Mouse (Mus musculus) ovary, postnatal 10 days (tissue): ENCODE data around the gene Gm20388.
"Not testable (repeated sequence)": the region's sequence is repeated elsewhere in the genome, so short reads cannot be mapped to it uniquely, and the experiment has no call there.

Experiments used
- DNase-seq: peaks from one replicate; pipeline ENCODE4 v3.0.0; 2022; ENCODE audit warnings: low spot score

The Gm20388 gene

DNA sequence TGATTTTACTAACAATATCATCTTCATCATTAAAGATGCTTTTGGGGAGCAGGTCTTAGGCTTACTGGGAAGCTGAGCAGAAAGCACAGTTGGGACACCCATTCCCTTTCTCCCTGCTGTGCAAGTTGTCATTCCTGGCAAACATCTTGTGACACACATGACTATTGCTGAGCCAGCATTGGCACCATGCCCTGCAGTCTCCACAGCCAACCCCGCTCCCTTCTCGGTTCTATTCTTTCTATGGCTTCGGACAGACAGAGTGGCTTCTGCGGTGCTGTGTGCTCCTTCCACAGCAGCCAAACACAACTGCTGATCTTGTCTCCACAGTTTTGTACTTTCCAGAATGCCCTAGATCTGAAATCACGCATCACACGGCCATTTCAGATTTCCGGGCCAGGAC lies 1397.1 kb downstream of the Gm20388 start:
- no peak for DNase-seq

DNA sequence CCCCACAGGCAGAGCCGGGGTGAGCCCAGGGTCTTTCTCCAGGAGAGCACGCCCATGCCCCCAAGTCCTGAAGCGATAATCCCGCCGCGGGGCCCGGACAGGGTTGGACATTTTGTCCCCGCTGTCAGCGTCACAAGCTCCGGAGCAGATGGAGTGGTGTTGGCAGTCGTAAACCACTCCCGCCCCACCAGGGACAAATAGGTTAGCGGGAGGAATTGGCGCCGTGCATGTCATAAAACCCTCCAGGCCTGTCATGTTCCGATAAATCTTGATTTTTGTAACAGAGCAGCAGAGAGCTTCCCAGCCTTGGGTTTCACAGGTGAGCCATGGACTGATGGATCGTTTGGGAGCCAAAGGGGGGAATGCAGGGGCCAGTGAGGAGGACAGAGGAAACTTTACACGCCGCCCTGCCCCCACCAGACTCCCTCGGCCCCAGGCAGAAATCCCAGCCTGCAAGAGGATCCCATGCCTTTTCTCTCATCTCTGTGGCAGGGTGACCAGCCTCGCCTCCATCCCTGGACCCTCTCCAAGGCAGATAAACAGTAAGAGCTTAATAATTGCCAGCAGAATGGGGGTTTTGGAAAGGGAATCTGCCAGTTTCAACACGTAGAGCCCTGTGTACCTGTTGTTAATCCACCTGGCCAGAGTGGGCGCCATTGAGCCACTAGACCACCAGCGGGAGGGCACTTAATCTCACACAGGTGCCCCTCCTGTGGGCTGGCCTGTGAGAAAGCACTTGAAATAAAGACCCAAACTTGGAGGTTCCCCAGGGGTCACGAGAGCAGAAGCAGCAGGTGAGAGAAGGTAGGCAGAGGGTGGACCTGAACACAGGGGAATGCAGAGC lies 1400.6 kb downstream of the Gm20388 start:
- DNase-seq, result no peak

DNA sequence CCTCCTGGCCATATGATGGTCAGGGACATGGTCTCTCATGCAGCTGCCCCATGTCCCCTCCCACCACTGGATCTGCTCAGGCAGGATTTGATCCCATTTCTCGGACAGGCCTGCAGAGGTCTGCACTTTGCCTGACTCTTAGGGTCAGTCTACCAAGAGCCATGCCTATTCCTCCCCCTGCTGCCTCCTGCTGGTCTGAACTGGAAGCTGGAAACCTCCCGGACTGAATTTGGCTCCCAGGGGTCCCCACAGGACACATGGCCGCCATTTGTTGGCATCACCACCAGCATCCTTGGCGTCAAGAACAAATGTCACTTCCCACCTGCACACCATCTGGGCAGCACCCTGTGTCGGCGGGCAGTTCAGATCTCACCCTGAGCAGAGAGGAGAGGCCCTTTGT lies 1402.8 kb downstream of the Gm20388 start:
- DNase-seq, result no peak

DNA sequence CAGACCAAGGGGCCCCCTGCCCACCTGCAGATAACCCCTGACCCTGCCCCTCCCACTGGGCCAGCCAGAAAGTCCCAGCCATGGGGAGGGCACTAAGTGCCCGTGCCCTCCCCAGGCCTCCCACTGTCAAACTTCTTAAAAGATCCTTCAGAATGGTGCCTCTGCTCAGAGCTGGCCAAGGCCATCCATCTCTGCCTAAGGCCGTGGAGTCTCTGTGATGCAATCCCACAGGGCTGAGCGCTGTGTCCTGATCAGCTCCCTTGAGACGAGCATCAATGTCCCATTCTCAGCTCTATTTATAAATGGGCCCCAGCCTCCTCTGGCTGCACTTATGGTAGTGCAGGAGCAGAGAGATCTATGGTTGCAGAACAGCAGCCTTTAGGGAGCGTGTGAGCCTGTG lies 1403.4 kb downstream of the Gm20388 start:
- no peak for DNase-seq

DNA sequence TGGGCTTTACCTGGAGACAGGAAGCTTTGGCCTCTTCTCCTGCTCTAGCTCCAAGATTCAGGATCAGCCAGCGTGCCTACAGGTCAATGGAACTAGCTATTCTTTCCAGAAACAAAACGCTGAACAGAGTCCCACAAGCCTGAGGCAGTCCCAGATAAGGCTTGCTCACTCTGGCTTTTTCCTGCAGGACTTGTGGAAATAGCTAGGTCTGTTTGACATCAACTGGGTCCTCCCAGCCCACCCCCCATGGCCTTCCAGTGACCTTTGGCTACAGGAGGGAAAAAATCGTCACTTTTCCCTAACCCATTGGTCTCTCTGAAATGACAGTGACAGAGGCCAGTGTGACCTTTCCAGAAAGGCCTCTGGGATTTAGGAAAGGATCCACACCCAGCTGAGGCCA lies 1404.9 kb downstream of the Gm20388 start:
- no peak for DNase-seq

DNA sequence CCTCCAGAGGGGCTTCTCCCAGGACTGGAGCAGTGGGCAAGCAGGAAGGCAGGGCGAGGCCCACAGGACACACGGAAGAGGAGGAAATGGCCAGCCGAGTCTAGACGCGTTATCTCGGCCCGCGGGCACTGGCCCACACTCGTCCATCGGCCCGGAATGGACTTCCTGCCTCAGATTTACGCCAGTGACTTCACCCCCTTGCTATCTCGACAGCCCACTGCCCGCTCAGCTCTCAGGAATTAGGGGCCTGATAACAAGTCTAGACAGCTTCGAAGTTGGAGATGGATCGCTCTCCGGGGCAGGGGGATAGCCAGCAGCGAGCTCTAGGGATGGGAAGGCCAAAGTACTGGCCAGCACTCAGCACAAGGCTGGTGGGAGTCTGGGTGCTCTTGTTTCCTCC lies 1405.4 kb downstream of the Gm20388 start:
- no peak for DNase-seq

DNA sequence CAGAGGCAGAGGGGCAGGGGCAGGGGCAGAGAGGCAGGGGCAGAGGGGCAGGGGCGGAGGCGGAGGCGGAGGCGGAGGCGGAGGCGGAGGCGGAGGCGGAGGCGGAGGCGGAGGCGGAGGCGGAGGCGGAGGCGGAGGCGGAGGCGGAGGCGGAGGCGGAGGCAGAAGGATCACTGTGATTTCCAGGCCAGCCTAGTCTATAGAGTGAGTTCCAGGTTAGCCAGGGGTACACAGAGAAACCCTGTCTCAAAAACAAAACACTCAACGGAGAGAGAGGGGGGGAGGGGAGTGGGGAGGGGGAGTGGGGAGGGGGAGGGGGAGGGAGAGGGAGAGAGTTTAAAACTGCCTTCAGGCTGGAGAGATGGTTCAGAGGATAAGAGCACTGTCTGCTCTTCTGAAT lies 1408.1 kb downstream of the Gm20388 start:
- DNase-seq, result not testable (repeated sequence)

DNA sequence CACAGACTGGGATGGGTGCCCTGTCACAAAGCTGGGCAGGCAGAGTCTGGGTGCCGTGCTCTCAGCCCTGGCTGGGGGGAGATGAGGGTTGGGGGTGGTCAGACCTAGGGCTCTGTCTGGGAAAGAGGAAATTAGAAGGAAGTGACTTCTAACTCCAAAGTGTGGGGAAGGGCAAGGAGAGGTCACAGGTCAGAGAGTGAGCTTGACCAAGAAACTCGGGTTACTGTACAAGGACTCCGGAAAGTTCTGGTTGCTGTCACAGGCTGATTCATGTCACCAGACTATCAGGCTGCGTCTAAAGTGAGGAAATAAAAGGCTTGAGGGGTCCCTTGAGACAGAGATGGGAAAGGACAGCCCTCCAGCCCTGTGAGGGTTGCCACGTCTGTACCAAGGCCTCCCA lies 1408.8 kb downstream of the Gm20388 start:
- no peak for DNase-seq

DNA sequence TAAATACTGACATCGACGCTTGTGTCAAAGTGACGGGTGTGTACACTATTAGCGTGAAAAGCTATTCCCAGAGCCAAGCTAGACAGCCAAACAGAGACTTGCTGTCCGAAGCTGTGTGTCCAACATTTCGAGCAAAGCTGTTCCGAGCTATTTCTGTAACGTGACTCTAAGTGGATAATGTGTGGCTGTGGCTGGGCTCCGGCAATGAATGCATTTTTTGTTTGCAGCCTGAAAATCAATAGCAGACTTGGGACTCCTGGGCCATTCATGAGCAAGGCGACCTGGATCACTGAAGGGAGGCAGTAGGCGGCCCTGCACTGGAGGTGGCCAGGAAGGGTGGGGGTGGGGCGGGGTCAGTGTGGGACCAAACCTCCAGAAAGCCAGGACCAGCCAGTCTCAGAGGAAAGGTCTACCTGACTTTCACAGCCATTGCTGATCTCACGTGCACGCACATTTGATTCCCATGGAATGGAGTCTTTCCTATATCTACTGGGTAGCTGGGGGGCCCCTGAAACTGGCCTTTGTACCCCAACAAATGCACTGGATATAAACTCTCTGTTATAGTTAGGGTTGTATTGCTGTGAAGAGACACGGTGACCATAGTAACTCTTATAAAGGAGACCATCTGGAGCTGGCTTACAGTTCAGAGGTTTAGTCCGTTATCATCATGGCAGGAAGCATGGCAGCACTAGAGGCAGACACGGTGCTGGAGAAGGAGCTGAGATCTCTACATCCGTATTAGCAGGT lies 1415.7 kb downstream of the Gm20388 start:
- DNase-seq, result no peak

DNA sequence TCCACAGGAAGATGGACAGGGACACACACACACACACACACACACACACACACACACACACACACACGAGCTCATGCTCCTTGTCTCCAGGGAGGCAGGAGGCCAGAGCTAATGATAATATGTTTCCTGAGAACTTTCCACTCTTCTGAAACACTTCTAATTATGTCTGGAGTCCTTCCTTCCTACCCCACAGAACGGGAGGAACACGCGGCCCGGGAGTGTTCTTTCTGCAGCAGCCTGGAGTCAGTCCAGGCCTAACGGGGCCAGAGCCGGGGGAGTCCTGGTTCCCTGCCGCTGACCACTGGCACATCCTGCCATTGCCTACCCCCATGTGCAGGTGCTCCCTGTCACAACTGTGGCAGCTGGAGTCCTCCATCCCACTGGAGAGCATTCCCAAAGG lies 1421.8 kb downstream of the Gm20388 start:
- DNase-seq, result no peak

DNA sequence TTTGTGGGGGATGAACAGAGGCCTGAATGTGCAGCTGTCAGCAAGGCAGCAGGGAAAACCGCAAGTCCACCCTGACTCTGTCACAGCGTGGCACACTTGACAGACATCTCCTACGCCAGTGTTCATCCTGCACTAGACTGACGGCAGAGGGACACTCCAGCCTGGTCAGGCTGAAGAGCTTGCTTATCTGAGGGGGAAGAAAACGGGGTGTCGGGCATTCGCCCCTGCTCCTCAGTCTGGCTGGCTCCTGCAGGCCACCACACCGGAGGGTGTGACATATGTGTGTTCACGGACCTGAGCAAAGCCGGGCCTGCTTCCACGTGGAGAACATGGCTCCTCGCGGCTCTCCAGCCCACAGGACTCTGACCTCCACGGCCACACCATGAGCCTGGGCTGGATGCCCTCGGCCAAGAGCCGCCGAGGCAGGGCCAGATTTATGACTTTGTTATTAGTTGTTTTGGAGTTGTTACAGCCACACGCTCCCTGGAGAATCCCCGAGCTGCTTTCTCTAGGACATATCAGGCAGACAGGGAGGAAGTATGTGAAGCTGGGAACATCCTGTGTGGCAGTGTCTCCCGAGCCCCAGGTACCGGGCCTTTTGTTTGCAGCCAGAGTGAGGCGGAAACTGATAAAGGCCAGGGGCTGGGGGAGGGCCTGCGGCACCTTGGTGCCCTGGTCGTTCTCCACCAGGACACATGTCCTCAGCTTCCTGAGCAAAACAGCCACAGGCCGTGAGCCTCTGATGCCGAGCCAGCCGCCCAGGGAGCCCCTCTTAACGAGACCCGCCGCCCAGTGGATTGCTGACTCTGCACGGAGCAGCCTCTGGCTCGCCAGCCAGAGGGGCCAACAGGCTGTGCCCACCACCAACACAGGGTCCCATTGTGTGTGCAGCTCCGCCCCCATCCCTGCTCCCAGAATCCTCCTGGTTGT lies 1424.1 kb downstream of the Gm20388 start:
- no peak for DNase-seq

DNA sequence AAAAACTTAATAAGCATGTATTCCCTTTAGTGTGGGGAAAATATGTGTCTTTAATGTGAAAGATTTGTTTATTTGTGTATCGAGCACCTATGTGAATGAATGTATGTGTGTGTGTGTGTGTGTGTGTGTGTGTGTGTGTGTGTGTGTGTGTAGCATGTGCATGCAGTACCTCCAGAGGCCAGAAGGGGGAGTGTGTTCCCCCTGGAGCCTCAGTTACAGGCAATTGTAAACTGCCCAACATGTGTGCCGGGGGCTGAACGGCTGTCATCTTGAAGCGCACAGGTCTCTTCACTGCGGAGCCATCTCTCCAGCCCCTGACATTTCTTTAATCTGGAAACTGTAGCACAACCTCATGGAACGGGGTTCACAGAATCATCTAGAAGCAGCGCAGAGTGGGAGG lies 1425.0 kb downstream of the Gm20388 start:
- DNase-seq, result no peak

DNA sequence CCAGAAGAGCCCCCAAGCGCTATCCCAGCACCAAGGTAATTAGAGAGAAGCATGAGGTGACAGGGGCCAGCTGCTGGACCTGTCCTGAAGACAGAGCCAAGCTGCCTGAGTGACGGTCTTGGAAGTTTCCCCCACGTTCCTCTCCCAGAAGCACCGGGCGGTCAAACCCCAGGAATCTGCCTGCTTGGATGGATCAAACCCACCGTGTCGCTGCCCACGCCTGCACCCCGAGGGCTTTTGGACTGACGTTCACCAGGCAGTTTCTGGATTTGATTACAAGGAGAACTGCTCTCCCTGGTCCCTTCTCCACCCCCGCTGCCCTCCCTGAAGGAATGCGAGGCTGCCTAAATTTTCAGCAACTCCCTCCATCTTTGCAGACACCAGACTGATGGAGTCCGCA lies 1432.3 kb downstream of the Gm20388 start:
- DNase-seq, result no peak

DNA sequence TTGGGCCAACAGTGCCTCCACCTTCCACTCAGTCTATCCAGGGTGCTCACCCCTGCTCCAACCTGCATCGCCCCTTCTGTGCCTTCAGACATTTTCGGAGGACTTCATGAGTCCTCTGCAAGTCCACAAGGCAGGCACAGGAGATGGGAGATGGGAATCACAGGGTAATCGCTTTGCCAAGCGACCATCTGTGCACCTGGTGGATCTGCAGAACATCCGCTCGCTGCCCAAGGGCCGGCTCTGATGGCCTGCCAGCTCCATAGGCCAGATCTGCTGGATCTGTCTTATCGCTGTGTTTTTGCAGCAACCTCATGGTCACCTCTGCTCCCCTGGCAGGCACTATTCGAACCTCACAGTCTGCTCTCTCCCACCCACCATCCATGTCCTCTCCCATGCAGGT lies 1433.8 kb downstream of the Gm20388 start:
- no peak for DNase-seq

DNA sequence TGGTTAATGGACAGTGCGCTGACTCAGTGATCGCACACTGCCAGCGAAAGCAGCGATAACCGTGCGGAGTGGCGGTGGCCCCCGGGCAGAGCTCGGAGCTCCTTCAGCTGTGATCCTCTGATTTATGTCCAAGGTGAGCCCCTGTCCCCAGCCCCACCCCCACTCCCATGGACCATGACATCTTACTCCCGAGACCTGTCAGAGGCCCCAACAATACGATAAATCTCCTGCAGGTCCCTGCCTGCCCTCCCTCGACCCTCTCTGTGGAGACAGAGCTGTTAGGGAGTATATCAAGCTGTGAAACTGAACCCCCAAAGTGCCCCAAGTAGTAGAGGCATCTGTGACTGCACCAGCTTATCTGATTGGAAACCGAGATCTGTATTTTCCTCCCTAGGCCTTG lies 1435.5 kb downstream of the Gm20388 start:
- DNase-seq, result no peak

DNA sequence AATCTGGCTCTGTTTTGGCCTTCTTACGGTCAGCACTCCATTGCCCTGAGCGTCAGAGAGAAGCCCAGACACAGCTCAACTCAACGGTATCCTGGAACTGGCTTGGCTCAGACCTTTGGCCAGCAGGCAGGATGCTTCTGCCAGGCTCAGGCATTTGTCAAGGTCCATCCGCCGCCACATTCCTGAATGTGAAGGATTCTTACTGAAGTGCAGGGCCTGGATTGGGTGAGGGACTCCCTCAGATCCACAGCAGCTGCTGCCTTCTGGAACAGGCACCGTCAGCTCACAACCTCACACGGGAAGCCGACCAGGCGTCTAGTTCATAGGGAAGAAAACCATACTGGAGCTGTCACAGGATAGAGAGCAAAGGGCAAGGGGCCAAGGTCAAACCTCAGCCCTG lies 1436.2 kb downstream of the Gm20388 start:
- no peak for DNase-seq

DNA sequence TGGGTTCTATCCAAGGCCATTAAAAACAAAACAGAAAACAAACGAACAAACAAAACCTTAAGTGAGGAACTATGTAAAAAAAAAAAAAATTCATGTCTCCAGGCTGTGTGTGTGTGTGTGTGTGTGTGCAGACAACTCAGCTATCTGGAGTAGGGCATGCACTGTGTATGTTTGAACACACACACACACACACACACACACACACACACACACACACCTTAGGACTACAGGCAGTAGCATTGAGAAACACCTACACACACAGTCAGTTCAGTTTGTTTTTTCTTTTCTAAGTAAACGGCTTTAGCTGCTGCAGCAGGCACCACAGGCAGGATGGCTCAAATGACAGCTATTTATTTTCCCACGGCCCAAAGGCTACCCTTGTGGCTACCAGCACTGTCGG lies 1438.4 kb downstream of the Gm20388 start:
- DNase-seq, result no peak

DNA sequence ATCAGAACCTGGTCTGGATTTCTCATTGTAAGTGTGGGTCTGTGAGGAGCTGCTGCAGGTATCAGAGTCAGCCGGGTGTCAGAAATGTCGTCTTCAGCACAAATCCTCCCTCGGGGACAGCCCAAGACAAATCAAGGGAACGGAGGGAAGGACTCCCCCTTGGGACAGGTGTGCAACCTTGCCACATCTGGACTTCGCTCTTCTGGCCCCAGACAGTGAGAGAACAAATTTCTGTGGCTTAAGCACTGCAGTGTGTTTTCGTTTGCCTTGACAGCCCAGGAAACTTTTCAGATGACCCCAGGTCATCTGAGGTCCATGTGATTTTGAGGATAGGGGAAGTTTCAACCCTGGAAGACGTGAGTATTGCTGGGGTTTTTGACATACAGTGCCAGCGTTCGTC lies 1440.2 kb downstream of the Gm20388 start:
- no peak for DNase-seq

DNA sequence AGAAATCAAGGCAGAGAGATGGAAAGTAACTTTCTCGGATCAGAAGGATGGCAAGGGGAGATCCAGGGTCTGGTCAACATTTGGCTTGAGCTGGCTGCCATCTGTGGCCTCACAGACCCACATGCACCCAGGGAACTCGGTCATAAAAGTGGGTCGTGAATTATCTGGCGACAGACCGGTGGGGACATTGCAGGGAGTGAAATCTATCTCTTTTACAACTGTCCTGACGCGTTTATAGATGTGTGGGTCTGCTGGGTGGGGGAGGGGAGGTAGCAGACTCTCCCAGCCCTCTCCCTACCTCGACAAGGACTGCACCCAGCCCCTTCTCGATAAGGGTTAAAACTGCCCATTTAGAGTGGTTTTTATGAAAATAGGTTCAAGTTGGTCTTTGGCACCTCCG lies 1444.2 kb downstream of the Gm20388 start:
- DNase-seq, result no peak

DNA sequence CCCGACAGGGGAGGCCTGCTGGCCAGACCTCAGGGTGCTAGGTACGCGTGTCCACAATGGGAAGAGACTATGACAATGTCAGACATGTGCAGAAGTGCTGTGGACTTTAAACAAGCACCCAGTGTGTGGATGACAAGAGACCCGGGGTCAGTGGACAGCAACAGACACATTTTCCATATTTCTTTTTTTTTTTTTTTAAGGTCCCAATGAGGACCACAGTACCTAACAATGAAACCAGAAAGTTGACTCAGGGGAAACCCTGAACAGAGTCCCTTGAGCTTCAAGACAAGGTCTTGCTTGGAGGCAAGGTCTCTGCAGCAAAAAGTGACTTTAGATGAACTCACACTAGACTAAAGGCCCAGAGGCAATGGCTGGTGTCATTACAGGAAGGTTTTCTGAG lies 1446.8 kb downstream of the Gm20388 start:
- no peak for DNase-seq

DNA sequence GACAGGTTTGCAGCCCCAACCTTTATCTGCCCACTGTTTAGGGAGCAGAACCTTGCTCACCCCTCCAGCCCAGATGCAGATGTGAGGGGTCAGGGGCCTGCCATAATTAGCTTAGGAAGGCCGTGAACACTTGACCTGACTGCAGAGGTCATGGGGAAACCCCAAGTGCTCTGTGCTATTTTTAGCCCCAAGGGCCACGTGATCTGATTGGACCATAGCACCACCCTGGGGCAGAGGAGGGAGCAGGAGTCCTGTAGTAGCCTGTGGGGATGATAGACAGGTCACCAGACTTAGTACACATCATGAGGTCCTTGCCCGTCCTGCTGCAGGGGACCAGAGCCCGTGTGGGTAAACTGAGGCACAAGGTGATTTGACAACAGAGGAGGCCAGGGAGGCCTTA lies 1448.0 kb downstream of the Gm20388 start:
- no peak for DNase-seq

DNA sequence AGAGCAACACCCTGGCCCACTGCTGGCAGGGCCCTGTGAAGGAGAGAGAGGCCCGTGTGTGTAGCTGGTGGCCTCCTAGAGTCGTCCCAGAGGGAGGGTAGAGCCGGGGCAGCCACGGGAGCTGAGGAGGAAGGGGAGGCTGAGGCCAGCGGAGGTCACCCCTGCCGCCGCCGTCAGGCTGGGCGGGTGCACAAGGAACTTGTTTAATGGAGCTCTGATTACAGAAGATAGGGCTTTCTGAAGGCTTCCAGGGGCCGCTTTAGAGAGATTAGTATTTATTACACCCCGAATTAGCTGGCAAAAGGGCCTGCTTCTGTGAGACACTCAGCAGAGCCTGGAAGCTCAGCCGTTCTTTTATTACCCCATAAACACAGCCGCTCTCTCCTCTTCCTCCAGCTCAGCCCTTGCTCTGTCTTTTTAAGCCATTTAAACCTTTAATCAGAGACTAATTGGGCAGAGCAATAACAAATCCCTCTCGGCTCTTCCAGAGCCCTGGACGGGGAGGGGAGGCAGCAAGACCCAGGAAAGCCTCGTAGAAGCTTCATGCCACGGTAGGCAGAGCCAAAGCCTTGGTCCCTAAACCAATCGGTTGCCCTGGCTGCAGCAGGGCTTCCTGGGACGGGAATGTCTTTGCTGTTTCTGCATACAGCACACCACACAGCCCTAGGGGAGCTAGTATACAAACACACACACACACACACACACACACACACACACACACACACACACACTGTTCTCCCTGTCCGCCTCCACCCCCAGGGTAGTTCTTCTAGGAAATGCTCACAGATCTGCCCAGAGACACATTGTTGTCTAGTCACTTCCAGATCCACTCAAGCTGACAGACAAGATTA lies 1448.7 kb downstream of the Gm20388 start:
- DNase-seq, result no peak
